Mouse (Mus musculus) spleen, adult 2 months (tissue): ENCODE results near the gene Zfand2b.

Experiments used
- CTCF ChIP-seq: fragments of 200-500 bp; IDR thresholded peaks from 2 replicates; pipeline ENCODE4 v1.5.1; 2011; ENCODE audit warnings: mild to moderate bottlenecking, inconsistent platforms; ENCODE audit not compliant: insufficient read depth, insufficient read length, insufficient replicate concordance; ENCODE audit errors: extremely low read depth
- POLR2A ChIP-seq: fragments of 200-500 bp; IDR thresholded peaks from 2 replicates; pipeline ENCODE4 v1.6.1; 2011; ENCODE audit warnings: low read depth, low read length, inconsistent platforms

DNA sequence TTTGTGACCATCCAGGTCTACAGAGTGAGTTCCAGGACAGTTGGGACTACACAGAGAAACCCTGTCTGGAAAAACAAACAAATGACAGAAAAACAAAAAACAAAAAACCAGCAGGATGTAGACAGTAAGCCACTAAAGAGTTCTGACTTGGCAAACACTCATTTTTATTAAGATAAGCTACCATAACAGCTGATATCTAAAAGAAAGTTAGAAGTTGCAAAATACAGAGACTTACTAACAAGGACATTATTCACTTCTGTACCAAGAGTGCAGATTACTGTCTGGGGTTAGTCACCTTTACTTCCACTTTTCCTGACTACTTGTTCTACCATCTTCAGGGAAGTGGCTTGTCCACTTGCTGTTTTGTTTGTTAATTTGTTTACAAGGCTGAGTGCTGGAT lies 9.5 kb upstream of the Zfand2b start:
- TF ChIP-seq CTCF (no peak), POLR2A (no peak)
